Mouse (Mus musculus): ENCODE measurements around the gene Cers5. TPM values are rescaled to one million over a fixed set of nuclear protein-coding genes. Genes with fewer than 3 reads are reported as not detected.
"Not testable (repeated sequence)": the region's sequence is repeated elsewhere in the genome, so short reads cannot be mapped to it uniquely, and the experiment has no call there.

Cers5 gene
- polyA plus RNA-seq, 1 experiment from 2014 or later = 59.2 TPM

DNA sequence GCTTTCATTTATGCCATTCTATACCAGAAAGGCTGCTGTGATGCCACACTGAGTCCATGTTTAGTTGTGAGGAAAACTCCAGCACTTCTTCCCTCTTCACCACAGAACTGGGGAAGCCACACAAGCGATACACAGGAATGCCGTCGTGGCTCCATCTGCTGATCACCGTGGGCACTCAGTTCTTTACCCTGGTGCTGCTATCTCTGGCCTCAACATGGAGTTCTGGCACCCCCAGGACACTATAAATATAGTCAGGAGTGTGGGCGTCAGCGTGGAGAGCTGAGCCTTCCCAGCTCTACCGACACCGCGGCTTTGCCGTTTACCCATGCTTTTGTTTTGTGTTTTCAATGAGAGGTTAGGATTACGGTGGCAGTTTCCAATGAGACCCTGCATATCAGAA is 36.0 kb downstream of the Cers5 start:
- Histone ChIP-seq H3K36me3 (ENCODE audit: control insufficient read depth, insufficient read depth, low read length) (peaks cover 2% of the 10 kb centered on the region; the same call in 1 of the 2 replicates), H3K4me1 (replicated peaks; ENCODE audit: control insufficient read depth, insufficient read depth, low read length) (no peaks in the 10 kb centered on the region), H3K4me3 (ENCODE audit: low read depth, low read length) (no peak overlapping the region), H3K4me2 (ENCODE audit: low read depth, low read length, severe bottlenecking) (no peak overlapping the region), H3K9ac (ENCODE audit: low read length) (no peak overlapping the region), H3K9me3 (ENCODE audit: control insufficient read depth, low read length) (no peaks in the 10 kb centered on the region), H3K27me3 (ENCODE audit: control insufficient read depth, insufficient read depth, low read length) (no peaks in the 10 kb centered on the region), H3K27ac (ENCODE audit: low read depth, low read length) (no peak overlapping the region)
- 94% methylated on average over 11 of the region's 11 CpGs for WGBS
- ATAC-seq (replicated peaks; ENCODE audit: low FRiP score) = no peak
- DNase-seq (ENCODE audit: low spot score) = no peak

DNA sequence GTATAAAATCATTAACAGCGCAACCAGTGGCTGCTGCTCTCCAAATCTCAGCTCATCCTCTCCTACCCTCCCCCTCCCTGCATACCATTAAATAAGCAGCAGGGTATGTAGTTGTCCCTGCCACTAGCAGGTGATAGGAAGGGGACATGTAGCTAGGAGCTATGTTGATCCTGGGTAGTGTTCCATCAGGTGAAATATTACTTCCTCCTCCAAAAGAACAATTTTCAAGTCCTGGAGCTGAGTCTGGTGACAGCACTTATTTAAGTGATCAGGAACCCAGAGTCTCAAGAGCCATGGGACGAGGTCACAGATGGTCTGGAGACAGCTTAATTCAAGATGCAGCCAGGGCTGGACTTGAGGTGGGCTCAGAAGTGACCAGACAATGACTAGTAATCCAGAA is 37.1 kb downstream of the Cers5 start:
- H3K27me3 ChIP-seq (ENCODE audit: control insufficient read depth, insufficient read depth, low read length) = no peaks in the 10 kb centered on the region
- DNase-seq (ENCODE audit: low spot score) (no peak), ATAC-seq (replicated peaks; ENCODE audit: low FRiP score) (no peak)
- H3K9ac ChIP-seq (ENCODE audit: low read length) = no peak overlapping the region
- H3K4me2 ChIP-seq (ENCODE audit: low read depth, low read length, severe bottlenecking) = no peak overlapping the region
- H3K27ac ChIP-seq (ENCODE audit: low read depth, low read length) = no peak overlapping the region
- no peak overlapping the region for H3K4me3 ChIP-seq (ENCODE audit: low read depth, low read length)
- no peaks in the 10 kb centered on the region for H3K4me1 ChIP-seq (replicated peaks; ENCODE audit: control insufficient read depth, insufficient read depth, low read length)
- H3K36me3 ChIP-seq (ENCODE audit: control insufficient read depth, insufficient read depth, low read length) = peaks cover 2% of the 10 kb centered on the region; the same call in 1 of the 2 replicates
- 91% methylated on average over 2 of the region's 2 CpGs for WGBS
- no peaks in the 10 kb centered on the region for H3K9me3 ChIP-seq (ENCODE audit: control insufficient read depth, low read length)

DNA sequence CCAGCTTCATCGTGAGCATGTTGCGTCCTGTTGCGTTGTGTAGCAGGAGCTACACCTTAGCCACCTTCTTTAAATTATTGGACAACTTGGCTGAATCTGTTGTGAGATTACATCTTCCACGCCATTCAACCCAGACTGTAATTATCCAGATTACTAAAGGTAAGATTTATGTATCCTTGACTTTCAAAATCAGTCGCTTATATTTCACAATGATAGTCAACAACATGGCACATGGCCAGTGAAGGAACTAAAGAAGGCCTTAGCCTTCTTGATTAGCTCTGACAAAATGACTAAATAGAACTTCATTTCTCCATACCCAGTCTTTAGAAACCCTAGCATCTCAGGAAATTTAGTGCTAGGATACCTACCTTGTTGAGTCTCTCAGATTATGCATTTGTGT is 39.5 kb downstream of the Cers5 start:
- ATAC-seq (replicated peaks; ENCODE audit: low FRiP score) (no peak), DNase-seq (ENCODE audit: low spot score) (no peak)
- Histone ChIP-seq H3K9me3 (ENCODE audit: control insufficient read depth, low read length) (no peaks in the 10 kb centered on the region), H3K27ac (ENCODE audit: low read depth, low read length) (no peak overlapping the region), H3K4me3 (ENCODE audit: low read depth, low read length) (no peak overlapping the region), H3K4me2 (ENCODE audit: low read depth, low read length, severe bottlenecking) (no peak overlapping the region), H3K9ac (ENCODE audit: low read length) (no peak overlapping the region), H3K27me3 (ENCODE audit: control insufficient read depth, insufficient read depth, low read length) (no peaks in the 10 kb centered on the region), H3K4me1 (replicated peaks; ENCODE audit: control insufficient read depth, insufficient read depth, low read length) (no peaks in the 10 kb centered on the region), H3K36me3 (ENCODE audit: control insufficient read depth, insufficient read depth, low read length) (peaks cover 2% of the 10 kb centered on the region; the same call in 1 of the 2 replicates)
- WGBS = 94% methylated on average over 5 of the region's 5 CpGs

DNA sequence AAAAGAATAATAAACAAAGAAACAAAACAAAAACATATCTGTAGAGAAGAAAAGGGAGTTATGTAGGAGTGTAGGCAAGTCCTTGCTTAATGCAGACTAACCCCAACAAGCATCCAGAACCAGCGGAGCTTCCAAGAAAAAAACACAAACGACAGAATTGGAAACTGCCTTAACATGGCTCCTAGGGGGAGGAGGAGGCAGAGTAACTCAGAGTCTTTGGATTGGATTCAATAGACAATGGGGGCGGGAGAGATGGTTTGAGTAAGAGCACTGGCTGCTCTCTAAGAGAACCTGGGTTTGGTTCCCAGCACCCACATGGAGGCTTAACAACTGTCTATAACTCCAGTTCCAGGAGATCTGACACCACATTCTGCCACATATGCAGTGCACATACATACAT is 41.0 kb downstream of the Cers5 start:
- WGBS = 92% methylated on average over 3 of the region's 3 CpGs
- Histone ChIP-seq H3K9me3 (ENCODE audit: control insufficient read depth, low read length) (no peaks in the 10 kb centered on the region), H3K4me2 (ENCODE audit: low read depth, low read length, severe bottlenecking) (no peak overlapping the region), H3K36me3 (ENCODE audit: control insufficient read depth, insufficient read depth, low read length) (peaks cover 3% of the 10 kb centered on the region; the same call in 1 of the 2 replicates), H3K4me1 (replicated peaks; ENCODE audit: control insufficient read depth, insufficient read depth, low read length) (no peaks in the 10 kb centered on the region; the same call in 1 of the 2 replicates), H3K4me3 (ENCODE audit: low read depth, low read length) (no peak overlapping the region), H3K27me3 (ENCODE audit: control insufficient read depth, insufficient read depth, low read length) (no peaks in the 10 kb centered on the region), H3K27ac (ENCODE audit: low read depth, low read length) (no peak overlapping the region), H3K9ac (ENCODE audit: low read length) (no peak overlapping the region)
- ATAC-seq (replicated peaks; ENCODE audit: low FRiP score) (no peak), DNase-seq (ENCODE audit: low spot score) (no peak)

DNA sequence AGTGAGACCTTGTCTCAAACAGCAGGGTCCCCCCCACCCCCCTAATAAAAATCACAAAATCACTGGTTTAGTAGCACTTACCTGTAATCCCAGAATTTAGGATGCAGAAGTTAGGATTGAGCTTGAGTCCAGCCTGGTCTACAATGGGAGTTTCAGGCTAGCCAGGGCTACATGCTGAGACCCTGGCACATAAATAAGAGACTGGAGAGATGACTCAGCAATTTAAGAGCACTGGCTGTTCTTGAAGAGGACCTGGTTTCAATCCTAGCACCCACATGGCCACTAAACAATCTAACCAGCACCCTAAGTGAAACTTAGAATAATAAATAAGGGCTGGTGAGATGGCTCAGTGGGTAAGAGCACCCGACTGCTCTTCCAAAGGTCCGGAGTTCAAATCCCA is 41.5 kb downstream of the Cers5 start:
- Histone ChIP-seq H3K27me3 (ENCODE audit: control insufficient read depth, insufficient read depth, low read length) (no peaks in the 10 kb centered on the region), H3K4me2 (ENCODE audit: low read depth, low read length, severe bottlenecking) (no peak overlapping the region), H3K9ac (ENCODE audit: low read length) (no peak overlapping the region), H3K9me3 (ENCODE audit: control insufficient read depth, low read length) (no peaks in the 10 kb centered on the region), H3K27ac (ENCODE audit: low read depth, low read length) (no peak overlapping the region), H3K4me1 (replicated peaks; ENCODE audit: control insufficient read depth, insufficient read depth, low read length) (no peaks in the 10 kb centered on the region; the same call in 1 of the 2 replicates), H3K4me3 (ENCODE audit: low read depth, low read length) (no peak overlapping the region), H3K36me3 (ENCODE audit: control insufficient read depth, insufficient read depth, low read length) (peaks cover 3% of the 10 kb centered on the region; the same call in 1 of the 2 replicates)
- no peak for ATAC-seq (replicated peaks; ENCODE audit: low FRiP score)
- 97% methylated on average over 2 of the region's 2 CpGs for WGBS
- DNase-seq (ENCODE audit: low spot score) = no peak

DNA sequence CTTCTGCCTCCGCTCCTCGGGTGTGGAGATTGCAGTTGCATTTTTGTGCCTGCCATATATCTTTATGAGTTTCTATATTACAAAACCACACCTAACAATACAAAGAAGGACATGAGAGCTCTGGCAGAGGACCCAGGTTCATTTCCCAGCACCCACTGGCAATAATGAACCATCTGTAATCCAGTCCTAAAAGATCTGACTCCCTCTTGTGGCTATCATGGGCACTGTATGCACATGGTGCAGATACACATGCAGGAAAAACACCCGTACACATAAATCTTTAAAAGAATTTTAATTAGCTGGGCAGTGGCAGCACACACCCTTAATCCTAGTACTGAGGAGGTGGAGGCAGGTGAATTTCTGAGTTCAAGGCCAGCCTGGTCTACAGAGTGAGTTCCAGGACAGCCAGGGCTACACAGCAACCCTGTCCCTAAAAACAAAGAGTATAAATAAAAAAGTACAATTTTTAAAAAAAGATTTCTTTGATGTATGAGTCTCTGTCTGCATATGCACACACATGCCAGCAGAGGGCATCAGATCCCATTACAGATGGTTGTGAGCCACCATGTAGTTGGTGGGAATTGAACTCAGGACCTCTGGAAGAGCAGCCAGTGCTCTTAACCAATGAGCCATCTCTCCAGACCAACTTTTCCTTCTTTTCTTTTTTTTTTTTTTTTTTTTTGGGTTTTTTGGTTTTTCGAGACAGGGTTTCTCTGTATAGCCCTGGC is 43.5 kb downstream of the Cers5 start:
- DNase-seq (ENCODE audit: low spot score) = no peak
- H3K4me1 ChIP-seq (replicated peaks; ENCODE audit: control insufficient read depth, insufficient read depth, low read length) = peaks cover 3% of the 10 kb centered on the region; the same call in 1 of the 2 replicates
- ATAC-seq (replicated peaks; ENCODE audit: low FRiP score) = no peak
- peaks cover 3% of the 10 kb centered on the region; the same call in 1 of the 2 replicates for H3K36me3 ChIP-seq (ENCODE audit: control insufficient read depth, insufficient read depth, low read length)
- no peaks in the 10 kb centered on the region for H3K9me3 ChIP-seq (ENCODE audit: control insufficient read depth, low read length)
- H3K4me2 ChIP-seq (ENCODE audit: low read depth, low read length, severe bottlenecking) = no peak overlapping the region
- H3K27ac ChIP-seq (ENCODE audit: low read depth, low read length) = no peak overlapping the region
- no peaks in the 10 kb centered on the region for H3K27me3 ChIP-seq (ENCODE audit: control insufficient read depth, insufficient read depth, low read length)
- no peak overlapping the region for H3K9ac ChIP-seq (ENCODE audit: low read length)
- H3K4me3 ChIP-seq (ENCODE audit: low read depth, low read length) = no peak overlapping the region
- 95% methylated on average over 3 of the region's 4 CpGs for WGBS

DNA sequence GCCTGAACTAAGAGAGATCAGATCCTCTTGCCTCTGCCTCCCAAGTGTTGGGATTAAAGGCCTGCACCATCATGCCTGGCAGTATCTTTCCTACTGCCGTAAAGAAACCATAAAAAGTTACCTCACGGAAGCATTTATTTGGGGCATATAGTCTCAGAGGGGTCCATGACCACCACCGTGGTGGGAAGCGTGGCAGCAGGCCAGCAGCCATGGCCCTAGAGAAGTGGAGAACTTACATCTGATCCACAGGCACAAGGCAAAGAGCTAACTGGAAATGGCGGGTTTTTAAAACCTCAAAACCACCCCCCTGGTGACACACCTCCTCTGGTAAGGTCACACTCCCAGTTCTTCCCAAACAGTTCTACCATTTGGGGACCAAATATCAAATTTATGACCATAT is 44.5 kb downstream of the Cers5 start:
- no peaks in the 10 kb centered on the region for H3K27me3 ChIP-seq (ENCODE audit: control insufficient read depth, insufficient read depth, low read length)
- peaks cover 3% of the 10 kb centered on the region; the same call in 1 of the 2 replicates for H3K36me3 ChIP-seq (ENCODE audit: control insufficient read depth, insufficient read depth, low read length)
- peaks cover 8% of the 10 kb centered on the region; the same call in 1 of the 2 replicates for H3K4me1 ChIP-seq (replicated peaks; ENCODE audit: control insufficient read depth, insufficient read depth, low read length)
- no peak overlapping the region for H3K4me3 ChIP-seq (ENCODE audit: low read depth, low read length)
- no peak overlapping the region for H3K27ac ChIP-seq (ENCODE audit: low read depth, low read length)
- H3K9ac ChIP-seq (ENCODE audit: low read length) = no peak overlapping the region
- H3K9me3 ChIP-seq (ENCODE audit: control insufficient read depth, low read length) = no peaks in the 10 kb centered on the region
- DNase-seq (ENCODE audit: low spot score) (no peak), ATAC-seq (replicated peaks; ENCODE audit: low FRiP score) (no peak)
- H3K4me2 ChIP-seq (ENCODE audit: low read depth, low read length, severe bottlenecking) = no peak overlapping the region
- WGBS = 97% methylated on average over 5 of the region's 5 CpGs

DNA sequence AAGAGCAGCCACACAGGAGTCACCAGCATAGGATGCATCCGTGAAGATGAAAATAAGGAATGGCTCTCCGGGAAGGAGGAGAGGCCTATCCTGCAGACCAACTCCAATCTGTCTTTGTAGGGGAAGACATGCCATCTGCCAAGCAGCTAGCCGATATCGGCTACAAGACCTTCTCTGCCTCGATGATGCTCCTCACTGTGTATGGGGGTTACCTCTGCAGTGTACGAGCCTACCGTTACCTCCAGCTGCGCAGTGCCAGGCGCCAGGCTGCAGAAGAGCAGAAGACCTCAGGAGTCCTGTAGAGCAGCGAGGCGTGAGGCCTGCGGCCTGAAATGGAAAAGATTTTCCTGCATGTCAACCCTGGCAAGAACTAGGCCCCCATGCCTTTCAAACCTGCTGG is 45.2 kb downstream of the Cers5 start:
- Histone ChIP-seq H3K36me3 (ENCODE audit: control insufficient read depth, insufficient read depth, low read length) (peaks cover 3% of the 10 kb centered on the region; the same call in 1 of the 2 replicates), H3K27me3 (ENCODE audit: control insufficient read depth, insufficient read depth, low read length) (no peaks in the 10 kb centered on the region), H3K4me1 (replicated peaks; ENCODE audit: control insufficient read depth, insufficient read depth, low read length) (peaks cover 8% of the 10 kb centered on the region; the same call in 1 of the 2 replicates), H3K4me2 (ENCODE audit: low read depth, low read length, severe bottlenecking) (no peak overlapping the region), H3K4me3 (ENCODE audit: low read depth, low read length) (no peak overlapping the region), H3K9ac (ENCODE audit: low read length) (no peak overlapping the region), H3K27ac (ENCODE audit: low read depth, low read length) (no peak overlapping the region), H3K9me3 (ENCODE audit: control insufficient read depth, low read length) (no peaks in the 10 kb centered on the region)
- DNase-seq (ENCODE audit: low spot score) (no peak), ATAC-seq (replicated peaks; ENCODE audit: low FRiP score) (no peak)
- WGBS = 96% methylated on average over 12 of the region's 12 CpGs

DNA sequence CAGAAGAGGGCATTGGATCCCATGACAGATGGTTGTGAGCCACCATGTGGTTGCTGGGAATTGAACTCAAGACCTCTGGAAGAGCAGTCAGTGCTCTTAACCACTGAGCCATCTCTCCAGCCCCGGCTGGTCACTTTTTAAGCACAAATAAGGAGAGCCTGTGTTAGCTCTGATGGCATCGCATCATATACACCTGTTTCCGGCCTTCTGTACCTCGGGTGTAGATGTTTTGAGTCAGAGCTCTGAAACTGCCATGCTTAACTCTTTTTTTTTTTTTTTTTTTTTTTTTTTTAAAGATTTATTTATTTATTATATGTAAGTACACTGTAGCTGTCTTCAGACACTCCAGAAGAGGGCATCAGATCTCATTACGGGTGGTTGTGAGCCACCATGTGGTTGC is 45.6 kb downstream of the Cers5 start:
- not testable (repeated sequence) for H3K27ac ChIP-seq (ENCODE audit: low read depth, low read length); H3K4me2 ChIP-seq (ENCODE audit: low read depth, low read length, severe bottlenecking); H3K36me3 ChIP-seq (ENCODE audit: control insufficient read depth, insufficient read depth, low read length); H3K9me3 ChIP-seq (ENCODE audit: control insufficient read depth, low read length); H3K4me1 ChIP-seq (replicated peaks; ENCODE audit: control insufficient read depth, insufficient read depth, low read length); DNase-seq (ENCODE audit: low spot score); ATAC-seq (replicated peaks; ENCODE audit: low FRiP score); H3K9ac ChIP-seq (ENCODE audit: low read length); H3K27me3 ChIP-seq (ENCODE audit: control insufficient read depth, insufficient read depth, low read length); H3K4me3 ChIP-seq (ENCODE audit: low read depth, low read length)
- 89% methylated on average over 4 of the region's 5 CpGs for WGBS
